Mouse (Mus musculus): ENCODE measurements around the gene Mrc1. TPM values are rescaled to one million over a fixed set of nuclear protein-coding genes. Genes with fewer than 3 reads are reported as not detected.

Gene Mrc1
- polyA plus RNA-seq, 1 experiment, result 0.07 TPM

GRCm38 (mm10) chr2:14312505-14313380 lies 83.6 kb downstream of the Mrc1 start:
- H3K79me3 ChIP-seq (ENCODE audit: low read depth), result no peaks in the 10 kb centered on the region
- H3K36me3 ChIP-seq (ENCODE audit: control insufficient read depth, insufficient read depth), result no peaks in the 10 kb centered on the region
- no peak overlapping the region for H3K4me3 ChIP-seq (ENCODE audit: insufficient read depth, poor library complexity, severe bottlenecking)
- TF ChIP-seq CEBPB (IDR thresholded peaks at IDR 0.05; ENCODE audit: low read depth) (no peak), USF1 (IDR thresholded peaks at IDR 0.05; ENCODE audit: low read depth) (no peak), MAX (IDR thresholded peaks at IDR 0.05) (no peak), MYOG (IDR thresholded peaks at IDR 0.05; ENCODE audit: control insufficient read depth, extremely low read depth, insufficient read length) (no peak), MYOD1 (IDR thresholded peaks at IDR 0.05; ENCODE audit: control insufficient read depth, insufficient read length, low read depth) (no peak), FOSL1 (IDR thresholded peaks at IDR 0.05; ENCODE audit: insufficient read depth, low read length, poor library complexity, severe bottlenecking) (no peak), CTCF (IDR thresholded peaks at IDR 0.05; ENCODE audit: control insufficient read depth, insufficient read depth, insufficient read length) (no peak)
- H3K79me2 ChIP-seq (ENCODE audit: control insufficient read depth, insufficient read depth), result no peaks in the 10 kb centered on the region
- H3K27me3 ChIP-seq (ENCODE audit: control insufficient read depth, insufficient read depth, insufficient read length), result no peaks in the 10 kb centered on the region
- H3ac ChIP-seq (ENCODE audit: control insufficient read depth, insufficient read length, low read depth), result no peak overlapping the region

DNA sequence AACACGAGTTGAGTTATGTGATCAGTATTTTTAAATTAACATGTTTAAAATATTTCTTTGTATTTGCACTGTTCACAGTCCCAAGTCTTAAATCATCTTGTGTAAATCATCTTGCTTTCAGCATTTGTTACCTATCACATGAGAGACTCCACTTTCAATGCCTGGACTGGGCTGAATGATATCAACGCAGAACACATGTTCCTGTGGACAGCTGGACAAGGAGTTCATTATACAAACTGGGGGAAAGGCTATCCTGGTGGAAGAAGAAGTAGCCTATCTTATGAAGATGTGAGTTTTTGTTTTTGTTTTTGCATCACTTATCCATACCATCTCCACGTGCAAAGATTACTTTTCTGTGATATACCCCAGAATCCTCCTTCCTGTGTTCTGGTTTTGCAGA lies 85.9 kb downstream of the Mrc1 start:
- no peaks in the 10 kb centered on the region for H3K27me3 ChIP-seq (ENCODE audit: control insufficient read depth, insufficient read depth, insufficient read length)
- H3K36me3 ChIP-seq (ENCODE audit: control insufficient read depth, insufficient read depth), result no peaks in the 10 kb centered on the region
- H3K79me2 ChIP-seq (ENCODE audit: control insufficient read depth, insufficient read depth), result no peaks in the 10 kb centered on the region
- TF ChIP-seq MAX (IDR thresholded peaks at IDR 0.05) (no peak), FOSL1 (IDR thresholded peaks at IDR 0.05; ENCODE audit: insufficient read depth, low read length, poor library complexity, severe bottlenecking) (no peak), MYOD1 (IDR thresholded peaks at IDR 0.05; ENCODE audit: control insufficient read depth, insufficient read length, low read depth) (no peak), CEBPB (IDR thresholded peaks at IDR 0.05; ENCODE audit: low read depth) (no peak), CTCF (IDR thresholded peaks at IDR 0.05; ENCODE audit: control insufficient read depth, insufficient read depth, insufficient read length) (no peak), USF1 (IDR thresholded peaks at IDR 0.05; ENCODE audit: low read depth) (no peak), MYOG (IDR thresholded peaks at IDR 0.05; ENCODE audit: control insufficient read depth, extremely low read depth, insufficient read length) (no peak)
- H3K79me3 ChIP-seq (ENCODE audit: low read depth), result no peaks in the 10 kb centered on the region
- no peak overlapping the region for H3K4me3 ChIP-seq (ENCODE audit: insufficient read depth, poor library complexity, severe bottlenecking)
- H3ac ChIP-seq (ENCODE audit: control insufficient read depth, insufficient read length, low read depth), result no peak overlapping the region

- TF ChIP-seq MYOG (IDR thresholded peaks at IDR 0.05; ENCODE audit: control insufficient read depth, extremely low read depth, insufficient read length), result no peak
- TF ChIP-seq CEBPB (IDR thresholded peaks at IDR 0.05; ENCODE audit: low read depth), result no peak
- no peak for TF ChIP-seq USF1 (IDR thresholded peaks at IDR 0.05; ENCODE audit: low read depth)
- TF ChIP-seq MYOD1 (IDR thresholded peaks at IDR 0.05; ENCODE audit: control insufficient read depth, insufficient read length, low read depth), result no peak
- no peak for TF ChIP-seq FOSL1 (IDR thresholded peaks at IDR 0.05; ENCODE audit: insufficient read depth, low read length, poor library complexity, severe bottlenecking)
- no peak for TF ChIP-seq MAX (IDR thresholded peaks at IDR 0.05)
- no peak for TF ChIP-seq CTCF (IDR thresholded peaks at IDR 0.05; ENCODE audit: control insufficient read depth, insufficient read depth, insufficient read length)
- H3K79me3 ChIP-seq (ENCODE audit: low read depth), result no peaks in the 10 kb centered on the region
- H3K27me3 ChIP-seq (ENCODE audit: control insufficient read depth, insufficient read depth, insufficient read length), result no peaks in the 10 kb centered on the region
- no peak overlapping the region for H3K4me3 ChIP-seq (ENCODE audit: insufficient read depth, poor library complexity, severe bottlenecking)
- H3K79me2 ChIP-seq (ENCODE audit: control insufficient read depth, insufficient read depth), result no peaks in the 10 kb centered on the region
- H3K36me3 ChIP-seq (ENCODE audit: control insufficient read depth, insufficient read depth), result no peaks in the 10 kb centered on the region
- H3ac ChIP-seq (ENCODE audit: control insufficient read depth, insufficient read length, low read depth), result no peak overlapping the region
Measured at GRCm38 (mm10) chr2:14341652-14342308, 112.6 kb downstream of the Mrc1 start.

GRCm38 (mm10) chr2:14342309-14342839 lies 113.2 kb downstream of the Mrc1 start:
- Histone ChIP-seq H3K36me3 (ENCODE audit: control insufficient read depth, insufficient read depth) (no peaks in the 10 kb centered on the region), H3K27me3 (ENCODE audit: control insufficient read depth, insufficient read depth, insufficient read length) (no peaks in the 10 kb centered on the region), H3K4me3 (ENCODE audit: insufficient read depth, poor library complexity, severe bottlenecking) (no peak overlapping the region), H3K79me3 (ENCODE audit: low read depth) (no peaks in the 10 kb centered on the region), H3ac (ENCODE audit: control insufficient read depth, insufficient read length, low read depth) (no peak overlapping the region), H3K79me2 (ENCODE audit: control insufficient read depth, insufficient read depth) (no peaks in the 10 kb centered on the region)
- no peak for TF ChIP-seq MYOD1 (IDR thresholded peaks at IDR 0.05; ENCODE audit: control insufficient read depth, insufficient read length, low read depth)
- TF ChIP-seq MAX (IDR thresholded peaks at IDR 0.05), result no peak
- TF ChIP-seq USF1 (IDR thresholded peaks at IDR 0.05; ENCODE audit: low read depth), result no peak
- no peak for TF ChIP-seq FOSL1 (IDR thresholded peaks at IDR 0.05; ENCODE audit: insufficient read depth, low read length, poor library complexity, severe bottlenecking)
- TF ChIP-seq CEBPB (IDR thresholded peaks at IDR 0.05; ENCODE audit: low read depth), result no peak

Small RNAs within 50 kb of the gene (microRNA-seq; reads per million reads assigned to microRNA genes)
- not detected for gene Mir511 (ENCODE audit: borderline microRNAs expressed)

Other genes with a start within 250 kb of the Mrc1 start
- gene Hacd1, start 173.3 kb upstream of the Mrc1 start, polyA plus RNA-seq (2012; fragmentation: generic; extraction: Trizol), result 95.0 TPM
- gene Stam, start 155.3 kb upstream of the Mrc1 start, polyA plus RNA-seq (2012; fragmentation: generic; extraction: Trizol), result 14.5 TPM
- 0.01 TPM for gene Tmem236, start 54.9 kb upstream of the Mrc1 start, polyA plus RNA-seq (2012; fragmentation: generic; extraction: Trizol)
- gene Slc39a12, start 158.9 kb downstream of the Mrc1 start, polyA plus RNA-seq (2012; fragmentation: generic; extraction: Trizol), result not detected